Mouse (Mus musculus) lung, postnatal 4 days (tissue): ENCODE measurements around the gene Bik.

Experiments
- DNase-seq, 2 experiments: peaks; one replicate each; pipeline ENCODE4 v3.0.0; 2021

The Bik gene

GRCm38 (mm10) chr15:83590841-83591240 lies 64.2 kb downstream of the Bik start:
- no peak for DNase-seq

- DNase-seq = no peak
Measured at GRCm38 (mm10) chr15:83591758-83592157, 65.1 kb downstream of the Bik start.

GRCm38 (mm10) chr15:83592260-83593188 lies 65.9 kb downstream of the Bik start:
- no peak for DNase-seq

GRCm38 (mm10) chr15:83593189-83593585 lies 66.5 kb downstream of the Bik start:
- no peak for DNase-seq

DNA sequence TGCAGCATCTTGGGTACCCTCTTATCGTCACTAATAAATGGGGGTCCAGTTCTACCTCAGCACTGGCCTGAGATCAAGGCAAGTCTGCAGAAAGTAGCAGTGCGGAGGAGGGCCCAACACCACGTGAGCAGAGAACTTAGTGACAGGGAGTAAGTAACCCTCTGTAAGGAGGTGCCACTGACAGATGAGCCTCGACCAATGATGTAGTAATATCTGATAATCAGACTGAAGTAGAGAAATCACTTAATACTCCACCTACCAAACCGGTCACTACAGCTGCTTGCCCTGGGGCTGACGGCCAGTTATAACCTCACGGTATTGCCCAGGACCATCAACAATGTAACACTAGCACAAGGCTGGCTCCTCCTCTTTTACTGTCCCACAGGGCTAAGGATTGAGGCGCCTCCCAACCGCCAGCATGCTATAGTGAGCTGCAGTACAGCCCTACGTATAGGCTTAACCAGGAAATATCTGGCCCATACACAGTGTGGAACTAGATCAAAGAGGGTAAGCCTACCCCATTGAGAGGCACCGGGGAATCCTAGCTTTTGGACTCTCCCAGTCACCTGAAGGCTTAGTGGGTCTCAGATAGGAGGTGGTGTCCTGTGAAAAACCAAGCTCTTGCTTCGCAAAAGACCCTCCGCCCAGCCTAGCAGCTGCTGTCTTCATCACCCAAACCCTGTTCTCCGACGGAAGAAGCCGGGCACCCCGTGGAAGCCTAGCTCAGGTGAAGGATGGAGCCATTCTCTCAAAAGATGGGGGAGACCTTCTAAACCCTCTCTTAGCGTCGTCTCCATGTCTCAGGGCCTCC lies 67.2 kb downstream of the Bik start:
- DNase-seq = no peak
